Mouse (Mus musculus): ENCODE results near the gene Fmo3. TPM values are rescaled to one million over a fixed set of nuclear protein-coding genes. Genes with fewer than 3 reads are reported as not detected.

The Fmo3 gene
- total RNA-seq, 2 experiments from 2014 or later, result not detected

DNA sequence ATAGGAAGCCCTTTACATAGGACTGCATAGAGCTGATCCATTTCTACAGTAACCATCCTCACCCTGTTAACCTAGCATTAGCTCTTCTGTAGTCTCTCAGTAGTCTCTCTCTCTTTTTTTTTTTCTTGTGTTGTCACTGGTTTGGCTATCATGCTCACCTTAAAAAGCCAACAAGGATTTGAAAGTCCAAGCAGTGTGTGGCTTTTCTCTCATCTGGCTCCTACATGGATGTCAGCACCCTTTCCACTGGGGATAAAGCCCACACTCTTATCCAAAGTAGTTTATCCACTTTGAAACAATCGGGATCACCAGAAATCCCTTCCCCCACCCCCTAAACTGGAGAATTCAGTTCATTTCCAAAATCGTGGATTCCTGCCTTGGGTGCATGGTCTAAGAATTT, 53.7 kb downstream of the Fmo3 start:
- no peak for DNase-seq

DNA sequence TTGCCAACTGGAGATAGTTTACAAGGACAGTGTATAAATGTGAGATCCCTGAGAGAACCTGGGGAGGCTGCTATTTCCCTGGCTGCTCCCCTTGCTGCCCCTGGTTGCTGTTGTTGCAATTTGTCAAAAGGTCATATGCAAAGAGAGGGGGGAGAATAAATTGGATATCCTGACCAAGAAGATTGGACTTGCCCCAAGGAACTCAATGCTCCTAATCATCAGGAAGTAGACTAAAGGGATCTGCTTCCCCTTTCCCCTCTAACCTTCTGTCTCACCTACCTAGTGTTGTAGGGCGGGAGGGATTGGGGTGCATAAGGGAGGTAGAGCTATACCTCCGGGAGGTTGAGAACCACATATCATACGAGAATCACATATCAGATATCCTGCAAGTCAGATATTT, 55.2 kb downstream of the Fmo3 start:
- no peak for DNase-seq

DNA sequence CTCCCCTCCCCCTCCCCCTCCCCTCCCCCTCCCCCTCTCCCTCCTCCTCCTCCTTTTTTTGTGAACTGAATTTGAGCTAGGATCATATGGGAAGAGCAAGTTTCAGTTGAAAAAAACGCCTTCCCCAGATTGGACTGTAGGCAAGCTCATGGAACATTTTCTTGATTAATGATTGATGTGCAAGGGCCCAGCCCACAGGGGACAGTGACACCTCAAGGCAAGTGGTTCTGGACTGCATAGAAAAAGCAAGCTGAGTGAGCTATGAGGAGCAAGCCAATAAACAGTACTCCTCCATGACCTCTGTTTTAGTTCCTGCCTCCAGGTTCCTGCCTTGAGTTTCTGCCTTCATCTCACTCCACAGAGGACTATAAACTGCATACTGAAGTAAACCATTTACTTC, 59.2 kb downstream of the Fmo3 start:
- no peak for DNase-seq

DNA sequence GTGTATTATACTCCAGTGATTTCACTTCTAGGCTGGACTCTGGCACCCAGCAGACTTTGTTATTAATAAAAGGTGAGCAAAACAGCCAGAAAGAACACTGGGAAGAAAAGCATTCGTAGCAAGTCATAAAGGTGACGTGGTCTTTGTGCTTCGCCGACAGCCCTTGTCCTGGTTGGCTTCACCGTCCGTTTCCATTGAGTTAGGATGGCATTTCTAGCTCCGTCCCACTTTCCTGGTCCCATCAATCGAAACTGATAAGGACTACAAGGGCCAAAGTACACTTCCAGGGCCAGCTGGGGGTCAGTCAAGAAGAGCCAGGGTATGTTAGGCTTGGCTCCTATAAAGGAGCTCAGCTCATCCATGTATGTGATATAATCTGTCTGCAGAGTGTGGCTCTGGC, 67.7 kb downstream of the Fmo3 start:
- DNase-seq, result no peak

DNA sequence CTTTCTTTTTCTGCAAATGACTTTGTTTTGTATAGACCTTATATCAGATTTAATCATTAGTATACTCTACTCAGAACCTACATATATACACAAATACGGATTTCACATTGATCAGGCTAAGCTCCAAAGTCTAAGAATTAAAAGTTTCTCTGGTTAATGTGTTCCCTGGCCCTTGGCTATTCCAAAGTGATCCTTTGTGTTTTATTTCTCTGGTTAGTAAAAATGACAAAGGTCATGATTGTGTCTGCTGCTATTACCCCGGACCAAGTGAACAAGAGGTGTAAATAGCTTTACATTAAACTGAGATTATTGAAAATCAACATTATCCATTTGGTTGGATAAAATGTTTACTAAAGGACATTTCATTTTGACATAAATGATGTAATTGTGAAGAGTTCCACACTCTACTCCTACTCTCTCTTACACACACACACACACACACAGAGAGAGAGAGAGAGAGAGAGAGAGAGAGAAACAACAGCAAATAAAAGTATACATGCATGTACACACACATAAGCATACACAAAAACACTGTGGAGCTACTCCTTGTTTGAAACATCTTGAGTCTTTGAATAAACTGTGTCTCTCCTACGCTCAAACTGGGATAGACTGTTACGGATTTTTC, 69.3 kb downstream of the Fmo3 start:
- no peak for DNase-seq

DNA sequence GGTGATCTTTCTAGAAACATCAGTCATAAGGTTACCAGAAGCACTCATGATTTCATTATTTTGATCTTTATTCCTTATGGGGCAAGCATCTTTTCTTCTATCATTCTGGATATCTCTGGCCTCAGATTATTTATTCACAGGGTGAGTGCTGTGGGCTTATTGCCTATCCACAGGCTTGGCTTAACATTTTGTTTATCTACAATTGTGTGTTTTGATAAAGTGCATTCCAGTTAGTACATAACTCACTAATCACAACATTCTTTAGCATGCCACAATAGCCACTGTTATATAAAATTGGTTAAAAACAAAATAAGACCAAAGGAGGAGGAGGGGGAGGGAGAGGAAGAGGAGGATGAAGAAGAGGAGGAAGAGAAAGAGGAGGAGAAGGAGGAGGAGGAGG, 72.2 kb downstream of the Fmo3 start:
- DNase-seq, result no peak

Other genes starting within 250 kb of the Fmo3 start
- gene Prrc2c, start 244.0 kb downstream of the Fmo3 start, total RNA-seq (2021), result 100 to 1,000 TPM; 137 to 144 TPM
- gene Fmo4, start 170.6 kb downstream of the Fmo3 start, total RNA-seq (2021), result under 1 TPM in 1 of 2 experiments, not detected in 1; 0.55 TPM
- gene Fmo1, start 117.9 kb downstream of the Fmo3 start, total RNA-seq (2021), result 10 to 100 TPM; 18.7 to 20.9 TPM
- 10 to 100 TPM in 1 of 2 experiments, 1 to 10 TPM in 1; 7.9 to 11.9 TPM for gene Fmo2, start 85.8 kb downstream of the Fmo3 start, total RNA-seq (2021)
- not detected for gene Fmo6, start 47.0 kb downstream of the Fmo3 start, total RNA-seq (2021)
- not detected for gene Mroh9, start 101.1 kb upstream of the Fmo3 start, total RNA-seq (2021)

Measured in heart, postnatal 4 days (tissue).